In the genomic region with DNA sequence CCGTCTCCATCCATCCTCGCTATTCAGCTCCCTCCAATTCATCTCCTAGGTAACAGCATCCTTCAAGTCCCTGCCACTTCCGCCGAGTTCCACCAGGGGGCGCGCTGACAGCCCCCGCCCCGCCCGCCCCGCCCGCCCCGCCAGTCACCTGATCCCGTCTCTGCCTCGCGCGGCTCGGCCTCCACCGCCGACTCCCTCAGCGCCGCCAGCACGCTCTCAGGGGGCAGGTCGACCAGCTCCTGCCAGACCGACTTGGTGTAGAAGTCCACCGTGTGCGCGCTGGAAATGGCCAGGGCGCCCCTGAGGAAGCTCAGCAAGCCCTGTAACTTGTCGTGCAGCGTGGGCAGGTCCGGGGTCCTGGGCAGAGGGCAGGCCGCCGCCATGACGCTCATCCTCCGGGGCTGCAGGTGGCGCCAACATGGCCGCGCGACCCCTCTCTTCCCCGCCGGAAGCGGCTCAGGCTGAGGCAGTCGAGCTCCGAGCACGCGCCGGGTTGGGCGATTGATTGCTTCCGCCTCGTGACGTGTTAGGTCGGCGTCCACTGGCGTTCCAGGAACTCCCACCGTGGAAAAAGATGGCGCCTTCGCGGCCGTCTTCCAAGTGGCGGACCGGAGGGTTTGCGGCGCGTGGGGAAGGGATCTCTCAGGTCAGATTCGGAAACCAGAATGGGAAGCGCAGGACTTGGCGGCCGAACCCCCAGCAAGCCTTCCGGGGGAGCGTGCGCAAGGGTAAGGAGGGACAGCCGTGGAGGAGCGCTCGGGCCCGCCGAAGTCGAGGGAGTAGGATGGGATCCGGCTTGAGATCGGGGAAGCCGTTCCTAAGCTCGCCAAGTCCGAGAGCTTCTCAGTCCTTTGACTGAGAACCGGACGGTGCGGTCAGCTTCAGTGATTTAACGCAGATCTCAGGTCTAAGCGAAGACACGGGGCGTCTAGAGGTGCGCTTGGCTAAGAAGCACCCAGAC, we compare ENCODE assay signal across 8 mouse cellular contexts. TPM values are rescaled to one million over a fixed set of nuclear protein-coding genes. Genes with fewer than 3 reads are reported as not detected.
DNase-seq lines count a peak whose midpoint lies in the region; ATAC-seq lines count a peak whose summit lies in the region.

Ccdc59 (plus strand) TSS at position 140 of the 961 bp plus-strand sequence.
Mettl25 (minus strand) TSS at position 453 of the 961 bp plus-strand sequence.

- H3K9me3 ChIP-seq in heart, embryonic 10.5 days = no peaks in the 10 kb centered on the region
- no peaks in the 10 kb centered on the region for H3K9me3 ChIP-seq in kidney, embryonic 15.5 days (replicated peaks)

- DNase-seq in B cell, adult 2 months = peak; percentile 97
- peak; percentile 99 for DNase-seq in brain, adult 2 months (ENCODE audit: low read depth, low spot score)
- peak; percentile 97 for DNase-seq in heart, embryonic 10.5 days (ENCODE audit: low spot score)
- peak; percentile 94 for DNase-seq in liver
- DNase-seq in spleen, postnatal 4 days (ENCODE audit: low spot score in 2 of 2) = peak; percentile 91 to 95

- peak within 1 kb of the TSS; percentile 89 for H3K9ac ChIP-seq in kidney, embryonic 15.5 days

- under 1% methylated on average over 90 of the region's 90 CpGs for WGBS in heart, embryonic 10.5 days
- under 1% methylated on average over 86 of the region's 90 CpGs for WGBS in kidney, embryonic 15.5 days

- H3K4me2 ChIP-seq in kidney, embryonic 15.5 days = peak within 1 kb of the TSS; percentile 68

- ATAC-seq in erythroblast, adult 5-6 weeks (replicated peaks; ENCODE audit: low FRiP score, poor library complexity, severe bottlenecking) = peak; percentile 97
- ATAC-seq in kidney, embryonic 15.5 days (replicated peaks; ENCODE audit: low FRiP score) = peak; percentile 99
- ATAC-seq in monocyte, adult 5-6 weeks (replicated peaks; ENCODE audit: insufficient number of reproducible peaks, low FRiP score, low TSS enrichment, poor library complexity, severe bottlenecking) = peak; percentile 95

- peak within 1 kb of the TSS; percentile 98 for H3K27ac ChIP-seq in heart, embryonic 10.5 days
- H3K27ac ChIP-seq in kidney, embryonic 15.5 days = peak within 1 kb of the TSS; percentile 98

- H3K27me3 ChIP-seq in heart, embryonic 10.5 days (ENCODE audit: insufficient read depth, poor library complexity, severe bottlenecking) = no peaks in the 10 kb centered on the region
- H3K27me3 ChIP-seq in kidney, embryonic 15.5 days = no peaks in the 10 kb centered on the region

- peaks cover 5% of the 10 kb centered on the region; the same call in 1 of the 2 replicates for H3K4me1 ChIP-seq in heart, embryonic 10.5 days
- H3K4me1 ChIP-seq in kidney, embryonic 15.5 days = peaks cover 13% of the 10 kb centered on the region

- H3K36me3 ChIP-seq in heart, embryonic 10.5 days = peaks cover 43% of the 10 kb centered on the region
- H3K36me3 ChIP-seq in kidney, embryonic 15.5 days = peaks cover 36% of the 10 kb centered on the region

- H3K4me3 ChIP-seq in heart, embryonic 10.5 days = peak within 1 kb of the TSS; percentile 83
- peak within 1 kb of the TSS; percentile 90 for H3K4me3 ChIP-seq in kidney, embryonic 15.5 days (replicated peaks)

RNA-seq across cellular contexts. Expression of gene Ccdc59, which starts in this region (rescaled TPM):
- 5.2 and 15.0 TPM in 2 replicates for total RNA-seq in erythroblast, adult 5-6 weeks (2015; ENCODE audit: low replicate concordance)
- 10.6 and 12.1 TPM in 2 replicates for total RNA-seq in erythroblast, adult 5-6 weeks (2017; ENCODE audit: low replicate concordance)
- 42.8 and 45.0 TPM in 2 replicates for polyA plus RNA-seq in heart, embryonic 10.5 days (2016; fragmentation: Nextera tagmentation; extraction: Ambion mirVana)
- 60.9 and 62.4 TPM in 2 replicates for polyA plus RNA-seq in kidney, embryonic 15.5 days (2015; fragmentation: Nextera tagmentation; extraction: Ambion mirVana)
- 37.8 to 62.2 TPM (median 41.9 TPM) in 3 replicates for total RNA-seq in monocyte, adult 5-6 weeks (2017)

RNA-seq across cellular contexts. Expression of gene Mettl25, which starts in this region (rescaled TPM):
- total RNA-seq in erythroblast, adult 5-6 weeks (2015; ENCODE audit: low replicate concordance) = 3.8 and 4.2 TPM in 2 replicates
- 0.09 and 3.9 TPM in 2 replicates for total RNA-seq in erythroblast, adult 5-6 weeks (2017; ENCODE audit: low replicate concordance)
- 9.6 and 11.4 TPM in 2 replicates for polyA plus RNA-seq in heart, embryonic 10.5 days (2016; fragmentation: Nextera tagmentation; extraction: Ambion mirVana)
- polyA plus RNA-seq in kidney, embryonic 15.5 days (2015; fragmentation: Nextera tagmentation; extraction: Ambion mirVana) = 12.3 and 13.1 TPM in 2 replicates
- 8.9 to 18.1 TPM (median 16.2 TPM) in 3 replicates for total RNA-seq in monocyte, adult 5-6 weeks (2017)

Comparison
In these comparisons a context has a peak if more than half of its experiments do, and no peak if none do; other contexts are left out.
1. Peak in every context shown above with its lines: DNase-seq, ATAC-seq, H3K4me3 ChIP-seq and H3K27ac ChIP-seq.